Mouse (Mus musculus): Measurements from ENCODE around the gene Slc24a5.
A peak's percentile ranks its signal among the peaks of the same experiment; 100 is the strongest.
"Not testable (repeated sequence)": the region's sequence is repeated elsewhere in the genome, so short reads cannot be mapped to it uniquely, and the experiment has no call there.

The Slc24a5 gene

GRCm38 (mm10) chr2:125067894-125068293 is at the start of gene Slc24a5:
Gene Slc24a5 (plus strand): TSS chr2:125068124.
- no peak for DNase-seq (ENCODE audit: low spot score)

- DNase-seq (ENCODE audit: low spot score): no peak
Measured at GRCm38 (mm10) chr2:125024386-125024785, 43.5 kb upstream of the Slc24a5 start.

GRCm38 (mm10) chr2:125026358-125027000 is 41.4 kb upstream of the Slc24a5 start:
- DNase-seq (ENCODE audit: low spot score): no peak

GRCm38 (mm10) chr2:125030591-125030990 is 37.3 kb upstream of the Slc24a5 start:
- no peak for DNase-seq (ENCODE audit: low spot score)

- DNase-seq (ENCODE audit: low spot score): no peak
Measured at GRCm38 (mm10) chr2:125031111-125031510, 36.8 kb upstream of the Slc24a5 start.

GRCm38 (mm10) chr2:125031562-125032257 is 36.2 kb upstream of the Slc24a5 start:
- no peak for DNase-seq (ENCODE audit: low spot score)

- no peak for DNase-seq (ENCODE audit: low spot score)
Measured at GRCm38 (mm10) chr2:125032258-125032973, 35.5 kb upstream of the Slc24a5 start.

GRCm38 (mm10) chr2:125033042-125033743 is 34.7 kb upstream of the Slc24a5 start:
- peak; percentile 46 for DNase-seq (ENCODE audit: low spot score)

- peak; percentile 78 for DNase-seq (ENCODE audit: low spot score)
Measured at GRCm38 (mm10) chr2:125055316-125055903, 12.5 kb upstream of the Slc24a5 start.

- DNase-seq (ENCODE audit: low spot score): peak; percentile 64
Measured at GRCm38 (mm10) chr2:125057250-125057815, 10.6 kb upstream of the Slc24a5 start.

- no peak for DNase-seq (ENCODE audit: low spot score)
Measured at GRCm38 (mm10) chr2:125061451-125061850, 6.5 kb upstream of the Slc24a5 start.

GRCm38 (mm10) chr2:125062944-125063343 is 5.0 kb upstream of the Slc24a5 start:
- DNase-seq (ENCODE audit: low spot score): no peak

GRCm38 (mm10) chr2:125067373-125067772 is 551 bp upstream of the Slc24a5 start:
- DNase-seq (ENCODE audit: low spot score): no peak

- DNase-seq (ENCODE audit: low spot score): no peak
Measured at GRCm38 (mm10) chr2:125068696-125069095, 772 bp downstream of the Slc24a5 start.

- peak; percentile 73 for DNase-seq (ENCODE audit: low spot score)
Measured at GRCm38 (mm10) chr2:125073056-125073780, 5.3 kb downstream of the Slc24a5 start.

- no peak for DNase-seq (ENCODE audit: low spot score)
Measured at GRCm38 (mm10) chr2:125083879-125084278, 16.0 kb downstream of the Slc24a5 start.

- DNase-seq (ENCODE audit: low spot score): no peak
Measured at GRCm38 (mm10) chr2:125088757-125089156, 20.8 kb downstream of the Slc24a5 start.

- DNase-seq (ENCODE audit: low spot score): not testable (repeated sequence)
Measured at GRCm38 (mm10) chr2:125092123-125092522, 24.2 kb downstream of the Slc24a5 start.

GRCm38 (mm10) chr2:125104491-125104890 is 36.6 kb downstream of the Slc24a5 start:
- DNase-seq (ENCODE audit: low spot score): not testable (repeated sequence)

- not testable (repeated sequence) for DNase-seq (ENCODE audit: low spot score)
Measured at GRCm38 (mm10) chr2:125106536-125106935, 38.6 kb downstream of the Slc24a5 start.

Data from adipocyte (in vitro differentiated cells).